Mouse (Mus musculus): ENCODE results near the gene Tmbim4.
"Not testable (repeated sequence)": the region's sequence is repeated elsewhere in the genome, so short reads cannot be mapped to it uniquely, and the experiment has no call there.

GRCm38 (mm10) chr10:120217099-120217498 is 15.7 kb downstream of the Tmbim4 start:
- TF ChIP-seq CTCF (IDR thresholded peaks at IDR 0.05; ENCODE audit: low read depth, low read length); TAL1 (conservative IDR thresholded peaks at IDR 0.05; ENCODE audit: low read depth, low read length); GATA1 (IDR thresholded peaks at IDR 0.05; ENCODE audit: borderline replicate concordance, low read length): not testable (repeated sequence)

Measured in G1E (cell line).